Mouse (Mus musculus): ENCODE data around the gene Matn3. TPM values are rescaled to one million over a fixed set of nuclear protein-coding genes. Genes with fewer than 3 reads are reported as not detected.

Gene Matn3
- polyA plus RNA-seq (2015; fragmentation: Nextera tagmentation; extraction: Ambion mirVana), result 0.18 and 0.27 TPM in 2 replicates

DNA sequence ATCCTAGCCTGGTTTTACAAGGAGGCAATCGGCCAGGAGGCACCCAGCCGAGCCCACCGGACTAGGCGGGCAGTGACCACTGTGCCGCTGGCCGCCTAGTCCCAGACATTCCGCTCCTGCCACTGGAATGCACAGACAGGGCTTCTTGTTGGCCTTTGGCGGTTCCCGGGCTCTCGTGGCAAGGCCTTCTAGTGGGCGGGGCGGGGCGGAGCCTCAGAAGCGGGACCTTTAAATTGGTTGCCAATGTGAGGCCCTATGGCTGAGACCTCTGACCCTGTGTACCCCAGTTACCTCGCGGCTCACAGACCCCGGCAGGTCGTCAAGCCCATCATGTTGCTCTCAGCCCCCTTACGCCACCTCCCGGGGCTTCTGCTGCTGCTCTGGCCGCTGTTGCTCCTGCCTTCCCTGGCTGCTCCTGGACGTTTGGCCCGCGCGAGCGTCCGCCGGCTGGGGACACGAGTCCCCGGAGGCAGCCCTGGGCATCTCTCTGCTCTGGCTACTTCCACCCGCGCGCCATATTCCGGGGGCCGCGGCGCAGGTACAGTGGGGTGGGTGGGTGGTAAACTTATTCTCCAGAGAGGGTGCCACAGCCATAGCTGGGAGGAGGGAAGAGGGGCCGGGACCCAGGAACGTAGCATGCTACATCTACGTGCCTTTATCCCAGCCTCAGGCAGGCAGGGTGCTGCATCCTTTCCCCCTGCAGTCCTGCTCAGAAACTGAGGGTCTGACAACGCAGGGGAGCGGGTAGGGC lies at the start of gene Matn3:
Gene Matn3 (plus strand): TSS at position 216 of the 751 bp plus-strand sequence.
- Histone ChIP-seq H3K4me3 (ENCODE audit: low read depth, low read length) (peak within 1 kb of the TSS; percentile 43), H3K4me2 (replicated peaks; ENCODE audit: low read depth) (peak within 1 kb of the TSS; percentile 90), H3K9ac (ENCODE audit: low read length) (peak within 1 kb of the TSS; percentile 59), H3K27me3 (ENCODE audit: control insufficient read depth, insufficient read depth, low read length) (no peaks in the 10 kb centered on the region), H3K36me3 (ENCODE audit: control insufficient read depth, insufficient read depth, low read length) (no peaks in the 10 kb centered on the region), H3K4me1 (replicated peaks; ENCODE audit: control insufficient read depth, insufficient read depth) (peaks cover 5% of the 10 kb centered on the region; the same call in 1 of the 2 replicates), H3K27ac (replicated peaks) (no peak within 1 kb of the TSS), H3K9me3 (ENCODE audit: control insufficient read depth, low read length) (no peaks in the 10 kb centered on the region)
- peak; percentile 87 for DNase-seq (ENCODE audit: low spot score)
- TF ChIP-seq CTCF (IDR thresholded peaks at IDR 0.05; ENCODE audit: low read depth) (peak; percentile 40; the same call in 1 of the 2 replicates), EP300 (optimal IDR thresholded peaks at IDR 0.05) (no peak)
- ATAC-seq (ENCODE audit: low FRiP score, low TSS enrichment), result peak; percentile 87
- WGBS, result 2% methylated on average over 42 of the region's 42 CpGs

DNA sequence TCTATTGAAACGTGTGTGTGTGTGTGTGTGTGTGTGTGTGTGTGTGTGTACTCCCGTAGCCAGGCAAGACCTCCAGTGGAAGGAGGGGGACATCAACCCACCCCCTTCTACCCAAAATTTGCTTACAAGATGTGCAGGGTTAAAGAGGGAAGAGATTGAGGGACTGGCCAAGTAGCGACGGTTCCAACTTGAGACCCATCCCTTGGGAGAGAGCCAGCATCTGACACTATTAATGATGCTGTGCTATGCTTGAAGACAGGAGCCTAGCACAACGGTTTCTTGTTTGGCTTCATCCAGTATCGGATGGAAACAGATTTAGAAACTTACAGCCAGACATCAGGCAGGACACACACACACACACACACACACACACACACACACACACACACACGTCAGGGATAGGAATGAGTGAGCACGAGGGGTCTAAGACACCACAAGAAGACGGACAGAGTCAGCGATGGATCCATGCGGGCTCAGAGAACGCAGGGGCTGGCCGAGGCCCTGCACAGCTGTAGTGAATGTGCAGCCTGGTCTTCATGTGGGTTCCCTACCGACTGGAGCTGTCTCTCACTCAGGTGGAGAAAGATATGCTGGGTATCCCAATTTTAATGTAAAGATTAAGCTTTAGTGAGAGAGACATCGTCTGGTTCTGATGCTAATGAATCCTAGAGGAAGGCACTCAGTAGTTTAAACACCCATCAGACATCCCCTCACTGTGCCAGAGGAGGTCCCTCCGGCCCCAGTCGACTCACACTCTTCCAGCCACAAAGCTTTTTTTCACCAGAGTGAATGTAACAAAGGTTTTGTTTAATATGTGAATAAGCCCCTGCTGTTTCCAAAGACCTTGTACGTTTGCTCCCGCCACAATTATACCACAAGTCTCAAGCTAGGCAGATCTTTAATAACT lies 48.6 kb upstream of the Matn3 start:
- DNase-seq (ENCODE audit: low spot score), result no peak
- Histone ChIP-seq H3K36me3 (ENCODE audit: control insufficient read depth, insufficient read depth, low read length) (no peaks in the 10 kb centered on the region), H3K9ac (ENCODE audit: low read length) (no peak overlapping the region), H3K27ac (replicated peaks) (0 out of 2 replicates have a peak overlapping the region, but pooled peaks have one; percentile 18), H3K4me1 (replicated peaks; ENCODE audit: control insufficient read depth, insufficient read depth) (peaks cover 7% of the 10 kb centered on the region), H3K4me3 (ENCODE audit: low read depth, low read length) (no peak overlapping the region), H3K27me3 (ENCODE audit: control insufficient read depth, insufficient read depth, low read length) (no peaks in the 10 kb centered on the region), H3K9me3 (ENCODE audit: control insufficient read depth, low read length) (no peaks in the 10 kb centered on the region), H3K4me2 (replicated peaks; ENCODE audit: low read depth) (no peak overlapping the region)
- TF ChIP-seq CTCF (IDR thresholded peaks at IDR 0.05; ENCODE audit: low read depth), result no peak; the same call in 1 of the 2 replicates
- TF ChIP-seq EP300 (optimal IDR thresholded peaks at IDR 0.05), result no peak
- WGBS, result 54% methylated on average over 19 of the region's 19 CpGs
- ATAC-seq (ENCODE audit: low FRiP score, low TSS enrichment), result no peak

DNA sequence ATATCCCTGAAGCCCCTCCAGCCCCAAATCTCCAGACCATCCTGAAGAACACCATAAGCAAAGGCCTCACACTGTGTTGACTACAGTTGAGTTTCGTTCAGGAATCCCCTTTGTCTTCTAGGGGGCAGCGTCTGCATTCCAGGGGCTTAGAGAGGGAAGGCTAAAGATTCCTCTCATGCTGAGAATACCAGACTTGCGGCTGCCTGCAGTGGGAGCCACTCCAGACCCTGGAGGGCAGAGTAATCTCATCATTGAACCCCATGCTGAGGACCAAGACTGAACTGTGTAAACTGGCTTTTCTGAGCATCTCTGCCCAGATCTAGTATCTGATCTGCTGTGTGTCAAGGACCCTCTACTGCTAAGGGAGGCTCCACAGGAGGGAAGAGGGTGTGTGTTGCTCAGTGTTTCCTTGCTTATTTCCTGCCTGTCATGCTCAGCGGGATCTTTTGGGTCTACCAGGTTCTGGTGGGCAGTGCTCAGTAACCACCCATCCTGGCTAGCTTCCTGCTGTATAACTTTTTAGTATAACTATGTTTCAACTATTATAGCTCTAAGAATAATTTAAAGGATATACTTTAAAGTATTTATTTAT lies 47.5 kb upstream of the Matn3 start:
- TF ChIP-seq CTCF (IDR thresholded peaks at IDR 0.05; ENCODE audit: low read depth) (peak; percentile 30), EP300 (optimal IDR thresholded peaks at IDR 0.05) (no peak)
- H3K27ac ChIP-seq (replicated peaks), result peak overlapping the region; percentile 61
- peaks cover 7% of the 10 kb centered on the region for H3K4me1 ChIP-seq (replicated peaks; ENCODE audit: control insufficient read depth, insufficient read depth)
- no peaks in the 10 kb centered on the region for H3K36me3 ChIP-seq (ENCODE audit: control insufficient read depth, insufficient read depth, low read length)
- no peak for ATAC-seq (ENCODE audit: low FRiP score, low TSS enrichment)
- 21% methylated on average over 4 of the region's 4 CpGs for WGBS
- H3K4me2 ChIP-seq (replicated peaks; ENCODE audit: low read depth), result no peak overlapping the region
- H3K27me3 ChIP-seq (ENCODE audit: control insufficient read depth, insufficient read depth, low read length), result no peaks in the 10 kb centered on the region
- no peaks in the 10 kb centered on the region for H3K9me3 ChIP-seq (ENCODE audit: control insufficient read depth, low read length)
- DNase-seq (ENCODE audit: low spot score), result no peak
- H3K4me3 ChIP-seq (ENCODE audit: low read depth, low read length), result no peak overlapping the region
- no peak overlapping the region for H3K9ac ChIP-seq (ENCODE audit: low read length)

DNA sequence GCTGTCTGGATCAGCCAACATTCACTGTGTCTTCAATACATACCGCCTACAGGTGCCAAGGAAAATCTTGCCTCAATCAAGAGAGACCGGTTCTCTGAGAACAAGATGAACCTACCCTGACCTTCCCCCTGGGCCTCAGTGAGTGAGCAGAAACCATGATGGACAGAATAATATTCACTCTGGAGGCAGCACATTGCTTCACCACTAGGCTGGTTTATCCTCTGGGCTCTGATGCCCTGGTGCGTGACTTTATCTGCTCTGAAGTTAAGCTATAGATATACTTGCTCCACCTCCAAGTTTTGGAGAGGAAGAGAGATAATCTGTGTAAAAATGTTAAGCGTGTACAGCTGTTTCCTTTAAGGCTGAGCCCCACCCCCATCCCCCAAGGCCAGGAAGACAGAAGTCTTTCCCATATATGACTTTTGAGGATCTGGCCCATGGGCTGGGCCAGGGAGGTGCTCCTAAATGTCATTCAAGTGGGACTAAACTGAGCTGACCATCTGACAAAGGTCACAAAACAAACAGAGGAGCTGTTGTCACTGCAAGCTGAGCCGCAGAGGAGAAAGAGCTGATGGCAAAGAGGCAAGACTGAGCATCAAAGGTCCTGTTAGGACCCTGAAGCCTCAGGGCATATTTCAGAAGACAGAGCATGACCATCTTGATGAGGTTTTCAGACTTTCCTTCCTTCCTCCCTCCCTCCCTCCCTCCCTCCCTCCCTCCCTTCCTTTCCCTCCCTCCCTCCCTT lies 46.6 kb upstream of the Matn3 start:
- ATAC-seq (ENCODE audit: low FRiP score, low TSS enrichment), result peak; percentile 71
- Histone ChIP-seq H3K4me2 (replicated peaks; ENCODE audit: low read depth) (no peak overlapping the region), H3K4me3 (ENCODE audit: low read depth, low read length) (no peak overlapping the region), H3K27me3 (ENCODE audit: control insufficient read depth, insufficient read depth, low read length) (no peaks in the 10 kb centered on the region), H3K36me3 (ENCODE audit: control insufficient read depth, insufficient read depth, low read length) (no peaks in the 10 kb centered on the region), H3K27ac (replicated peaks) (peak overlapping the region; percentile 61), H3K9me3 (ENCODE audit: control insufficient read depth, low read length) (no peaks in the 10 kb centered on the region), H3K4me1 (replicated peaks; ENCODE audit: control insufficient read depth, insufficient read depth) (peaks cover 7% of the 10 kb centered on the region), H3K9ac (ENCODE audit: low read length) (no peak overlapping the region)
- TF ChIP-seq EP300 (optimal IDR thresholded peaks at IDR 0.05), result peak; percentile 71
- peak; percentile 40 for TF ChIP-seq CTCF (IDR thresholded peaks at IDR 0.05; ENCODE audit: low read depth)
- DNase-seq (ENCODE audit: low spot score), result no peak
- WGBS, result 21% methylated on average over 5 of the region's 5 CpGs

DNA sequence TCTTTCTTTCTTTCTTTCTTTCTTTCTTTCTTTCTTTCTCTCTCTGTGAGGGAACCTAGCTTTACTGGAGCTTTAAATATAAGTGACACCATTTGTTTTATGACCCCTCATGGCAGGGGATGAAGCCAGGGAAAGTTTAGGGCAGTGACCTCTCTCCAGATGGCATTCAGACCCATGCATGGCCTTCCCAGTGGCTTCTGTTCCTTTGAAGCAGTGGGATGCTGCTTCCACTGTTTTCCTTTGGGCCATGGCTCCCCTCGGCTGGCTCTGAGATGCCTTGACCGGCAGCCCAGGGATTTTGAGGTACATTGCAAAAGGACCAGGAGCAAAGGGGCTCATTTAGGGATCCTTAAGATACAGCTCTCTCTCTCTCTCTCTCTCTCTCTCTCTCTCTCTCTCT lies 45.8 kb upstream of the Matn3 start:
- no peak overlapping the region for H3K4me3 ChIP-seq (ENCODE audit: low read depth, low read length)
- H3K4me1 ChIP-seq (replicated peaks; ENCODE audit: control insufficient read depth, insufficient read depth), result peaks cover 7% of the 10 kb centered on the region
- TF ChIP-seq CTCF (IDR thresholded peaks at IDR 0.05; ENCODE audit: low read depth) (no peak), EP300 (optimal IDR thresholded peaks at IDR 0.05) (no peak)
- ATAC-seq (ENCODE audit: low FRiP score, low TSS enrichment) (no peak), DNase-seq (ENCODE audit: low spot score) (no peak)
- H3K36me3 ChIP-seq (ENCODE audit: control insufficient read depth, insufficient read depth, low read length), result no peaks in the 10 kb centered on the region
- no peaks in the 10 kb centered on the region for H3K27me3 ChIP-seq (ENCODE audit: control insufficient read depth, insufficient read depth, low read length)
- WGBS, result 38% methylated on average over 2 of the region's 2 CpGs
- H3K27ac ChIP-seq (replicated peaks), result no peak overlapping the region
- no peak overlapping the region for H3K9ac ChIP-seq (ENCODE audit: low read length)
- no peak overlapping the region for H3K4me2 ChIP-seq (replicated peaks; ENCODE audit: low read depth)
- no peaks in the 10 kb centered on the region for H3K9me3 ChIP-seq (ENCODE audit: control insufficient read depth, low read length)
